Mouse (Mus musculus): ENCODE results near the gene Ky.

Ky gene

DNA sequence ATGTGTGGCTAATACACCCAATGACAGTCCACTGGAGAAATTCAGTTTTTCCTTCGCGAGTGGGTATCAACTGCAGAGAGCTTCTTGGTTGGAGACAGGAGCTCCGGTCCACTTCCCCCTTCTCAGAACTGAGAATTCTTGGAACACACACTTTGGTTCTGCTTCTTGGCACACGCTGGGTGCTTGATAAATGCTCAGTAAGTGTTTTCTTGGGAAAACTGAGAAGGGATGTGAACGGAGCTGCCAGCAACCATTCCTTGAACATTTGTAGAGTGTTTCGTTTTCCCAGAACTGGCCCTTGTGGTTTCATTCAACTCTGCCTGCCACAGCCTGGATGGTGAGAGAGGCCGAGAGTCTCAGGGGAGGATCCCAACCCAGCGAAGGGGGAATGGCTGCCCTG lies 43.7 kb downstream of the Ky start:
- no peak for DNase-seq (ENCODE audit: low spot score)

DNA sequence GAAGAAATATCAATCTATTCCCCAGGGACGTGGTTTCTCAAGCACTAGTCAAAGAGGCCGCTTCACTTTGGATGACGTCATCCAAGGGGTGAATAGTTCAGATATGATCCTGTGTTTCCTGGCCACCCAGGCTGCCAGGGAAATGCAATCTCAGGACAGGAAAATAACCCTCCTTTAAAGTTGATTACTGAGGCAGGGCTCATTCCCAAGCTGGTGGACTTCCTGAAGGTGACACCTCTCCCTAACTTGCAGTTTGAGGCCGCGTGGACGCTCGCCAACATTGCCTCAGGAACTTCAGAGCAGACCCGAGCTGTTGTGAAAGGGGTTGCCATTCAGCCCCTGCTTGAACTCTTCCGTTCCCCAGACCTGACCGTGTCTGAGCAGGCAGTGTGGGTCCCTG lies 46.2 kb downstream of the Ky start:
- peak; percentile 10 for DNase-seq (ENCODE audit: low spot score)

DNA sequence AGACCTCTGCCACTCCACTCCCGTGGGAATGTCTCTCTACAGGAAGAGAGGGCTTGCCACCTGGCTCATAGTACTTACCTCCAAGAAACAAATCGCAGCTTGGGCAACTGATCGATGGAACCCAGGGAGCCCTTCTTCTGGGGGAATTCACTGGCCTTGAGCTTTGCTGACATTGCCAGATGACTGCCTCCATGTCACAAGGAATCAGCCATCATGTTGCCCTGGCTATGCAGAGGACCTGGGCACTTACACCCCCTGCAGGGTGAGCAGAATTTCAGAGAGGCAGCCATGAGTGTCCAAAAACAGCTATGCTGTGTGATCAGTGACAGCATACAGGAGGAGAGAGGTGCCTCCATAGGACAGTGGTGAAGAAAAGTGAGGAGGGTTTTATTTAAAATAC lies 48.2 kb downstream of the Ky start:
- DNase-seq (ENCODE audit: low spot score), result no peak

GRCm38 (mm10) chr9:102558463-102558862 lies 52.9 kb downstream of the Ky start:
- DNase-seq (ENCODE audit: low spot score), result no peak

- no peak for DNase-seq (ENCODE audit: low spot score)
These were observed 67.3 kb downstream of the Ky start for GRCm38 (mm10) chr9:102572888-102573287.

- no peak for DNase-seq (ENCODE audit: low spot score)
These were observed 71.9 kb downstream of the Ky start for GRCm38 (mm10) chr9:102577480-102577879.

- no peak for DNase-seq (ENCODE audit: low spot score)
These were observed 76.4 kb downstream of the Ky start for GRCm38 (mm10) chr9:102581921-102582469.

- no peak for DNase-seq (ENCODE audit: low spot score)
These were observed 81.8 kb downstream of the Ky start for GRCm38 (mm10) chr9:102587347-102587746.

DNA sequence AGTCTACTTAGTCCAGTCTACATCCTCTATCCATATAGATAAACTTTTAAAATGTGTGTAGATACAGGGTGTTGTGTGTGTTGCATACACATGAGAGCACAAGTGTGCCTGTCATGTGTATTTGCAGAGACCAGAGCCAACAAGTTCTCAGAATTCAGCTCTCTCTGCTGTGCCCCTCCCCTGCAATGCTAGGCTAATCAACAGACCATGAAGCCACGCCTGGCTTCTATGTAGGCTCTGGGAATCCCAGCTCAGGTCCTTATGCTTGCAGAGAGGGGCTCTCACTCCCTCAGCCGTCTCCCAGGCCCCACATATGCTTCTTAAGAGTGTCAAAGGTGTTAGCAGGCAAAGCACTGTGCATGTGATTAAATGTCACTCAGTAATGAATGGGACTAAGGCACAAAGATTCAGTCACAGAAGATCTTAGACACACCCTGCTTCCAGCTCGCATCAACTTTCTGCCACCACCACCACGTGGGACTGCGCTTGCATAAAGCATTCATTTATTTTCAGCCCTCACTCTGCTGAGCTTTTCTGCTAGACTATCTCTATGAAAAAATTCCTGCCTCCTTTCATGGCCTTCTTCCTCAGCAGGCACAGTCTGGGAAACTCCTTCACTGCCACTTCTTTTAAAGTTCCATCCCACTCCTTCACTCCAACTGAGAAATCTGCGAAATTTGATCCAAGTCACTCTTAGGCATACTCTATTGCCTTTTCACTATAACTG lies 89.3 kb downstream of the Ky start:
- no peak for DNase-seq (ENCODE audit: low spot score)

All from MN1 (cell line).